22 mouse cellular contexts compared by ENCODE assay signal in the genomic region with DNA sequence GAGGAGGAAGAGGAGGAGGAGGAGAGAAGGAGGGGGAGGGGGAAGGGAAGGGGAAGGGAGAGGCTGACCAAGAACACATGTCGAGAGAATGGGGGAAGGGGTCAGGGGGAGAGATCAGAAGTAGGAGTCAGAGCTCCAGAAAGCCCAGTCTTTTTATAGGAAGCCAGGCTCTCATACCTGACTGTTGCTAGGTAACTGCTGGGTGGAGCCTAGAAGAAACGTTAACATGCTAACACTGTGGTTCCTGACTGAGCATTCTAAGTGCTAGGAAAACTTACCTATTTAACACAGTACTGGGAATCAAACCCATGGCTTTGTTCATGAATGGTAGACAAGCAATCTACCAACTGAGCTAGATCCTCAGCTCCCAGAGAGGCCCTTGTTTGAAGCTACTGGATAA. TPM values are rescaled to one million over a fixed set of nuclear protein-coding genes. Genes with fewer than 3 reads are reported as not detected.
"Had no signal": no experiment of that assay in that cellular context is flagged by ENCODE, and none has a peak within 500 bp of the region (broad histone marks: within the 10 kb centered on the region; RNA-seq: fewer than 3 reads in every experiment).

No protein-coding gene starts in this region.

- H3K27ac ChIP-seq: kidney, postnatal 0 days; layer of hippocampus, adult 2 months; limb, embryonic 10.5 days; limb, embryonic 13.5 days; liver, embryonic 12.5 days; liver, embryonic 15.5 days; midbrain, embryonic 10.5 days; midbrain, embryonic 13.5 days; neural tube, embryonic 13.5 days had no signal

- DNase-seq: kidney, adult 18-20 months; kidney, postnatal 25 days; layer of hippocampus, adult 9-11 months; liver; retina, postnatal 1 day; thymus, adult 2 months; thymus, postnatal 14 days had no signal

- H3K4me2 ChIP-seq: limb, embryonic 13.5 days; liver, embryonic 12.5 days; liver, embryonic 15.5 days; midbrain, embryonic 13.5 days; neural tube, embryonic 13.5 days had no signal

- H3K9ac ChIP-seq: limb, embryonic 13.5 days; liver, embryonic 12.5 days; liver, embryonic 15.5 days; midbrain, embryonic 13.5 days; neural tube, embryonic 13.5 days had no signal

- H3K36me3 ChIP-seq: liver, embryonic 15.5 days; midbrain, embryonic 13.5 days had no signal

- ATAC-seq: inflammation-experienced regulatory T-cells, adult 6 months; liver, embryonic 12.5 days; midbrain, embryonic 13.5 days; midbrain, embryonic 16.5 days had no signal

- H3K9me3 ChIP-seq: limb, embryonic 10.5 days; limb, embryonic 13.5 days; liver, embryonic 12.5 days; liver, embryonic 15.5 days; midbrain, embryonic 10.5 days; midbrain, embryonic 13.5 days; neural tube, embryonic 13.5 days had no signal

- H3K4me3 ChIP-seq: layer of hippocampus, adult 2 months; limb, embryonic 10.5 days; limb, embryonic 13.5 days; liver, embryonic 12.5 days; liver, embryonic 15.5 days; megakaryocyte, embryonic 14.5 days; midbrain, embryonic 10.5 days; midbrain, embryonic 13.5 days; myocyte; neural tube, embryonic 13.5 days had no signal

- H3K27me3 ChIP-seq: limb, embryonic 13.5 days; liver, embryonic 15.5 days; midbrain, embryonic 13.5 days; neural tube, embryonic 13.5 days had no signal

RNA-seq across cellular contexts. Expression of a gene that starts 51.7 kb away (rescaled TPM):
- polyA plus RNA-seq: inflammation-experienced regulatory T-cells, adult 6 months; kidney, postnatal 0 days; large intestine, adult 2 months; myocyte; small intestine, adult 2 months; thymus, adult 2 months had no signal
